Mouse (Mus musculus) limb, embryonic 10.5 days (tissue): ENCODE results near the gene Cbx7. TPM values are rescaled to one million over a fixed set of nuclear protein-coding genes. Genes with fewer than 3 reads are reported as not detected.
A peak's percentile ranks its signal among the peaks of the same experiment; 100 is the strongest.
"Not testable (repeated sequence)": the region's sequence is repeated elsewhere in the genome, so short reads cannot be mapped to it uniquely, and the experiment has no call there.

ENCODE experiments used
- DNase-seq: peaks from one replicate; pipeline ENCODE4 v3.0.0-alpha.2; 2017; ENCODE audit warnings: low spot score
- H3K27ac ChIP-seq: fragments of 300-500 bp; sonication (generic); 2 replicates; pipeline ENCODE4 v1.5.1; 2016; ENCODE audit warnings: mild to moderate bottlenecking
- H3K27me3 ChIP-seq: fragments of 300-500 bp; sonication (generic); 2 replicates; pipeline ENCODE4 v1.6.1; 2016; ENCODE audit warnings: low read depth, mild to moderate bottlenecking; ENCODE audit not compliant: poor library complexity, severe bottlenecking
- H3K36me3 ChIP-seq: fragments of 300-500 bp; sonication (generic); 2 replicates; pipeline ENCODE4 v1.6.1; 2016; ENCODE audit warnings: mild to moderate bottlenecking, moderate library complexity
- H3K4me1 ChIP-seq: fragments of 300-500 bp; sonication (generic); 2 replicates; pipeline ENCODE4 v1.6.1; 2016
- H3K4me3 ChIP-seq: fragments of 300-500 bp; sonication (generic); 2 replicates; pipeline ENCODE4 v1.5.1; 2016; ENCODE audit warnings: mild to moderate bottlenecking, moderate library complexity
- H3K9me3 ChIP-seq: fragments of 300-500 bp; sonication (generic); replicated peaks from 2 replicates; pipeline ENCODE4 v1.6.1; 2016; ENCODE audit warnings: mild to moderate bottlenecking
- WGBS: fragments of 180-500 bp; shearing (Covaris S2); methylation state at CpG from one replicate; pipeline ENCODE4 v1.1.7; 2016; 5-methylcytosine and 5-hydroxymethylcytosine counted together
- polyA plus RNA-seq: library from polyadenylated mRNA; unstranded; fragments of >200 nt; fragmentation: Nextera tagmentation; extraction: Ambion mirVana; gene quantifications from 2 replicates; pipeline ENCODE4 v1.2.1, GENCODE M21; 2016

Gene Cbx7
- polyA plus RNA-seq, 1 experiment from 2014 or later = 1.3 TPM

- H3K27ac ChIP-seq, DNase-seq, H3K9me3 ChIP-seq, H3K4me3 ChIP-seq, H3K4me1 ChIP-seq, H3K36me3 ChIP-seq: not testable (repeated sequence)
- WGBS = 87% methylated on average over 11 of the region's 11 CpGs
- peaks cover 26% of the 10 kb centered on the region for H3K27me3 ChIP-seq
These were observed 66.2 kb downstream of the Cbx7 start for GRCm38 (mm10) chr15:79904678-79905077.

GRCm38 (mm10) chr15:79903963-79904362 lies 67.0 kb downstream of the Cbx7 start:
- Histone ChIP-seq H3K9me3 (no peaks in the 10 kb centered on the region), H3K4me3 (no peak overlapping the region), H3K36me3 (no peaks in the 10 kb centered on the region), H3K4me1 (peaks cover 4% of the 10 kb centered on the region; the same call in 1 of the 2 replicates), H3K27ac (no peak overlapping the region), H3K27me3 (peaks cover 26% of the 10 kb centered on the region)
- no peak for DNase-seq

DNA sequence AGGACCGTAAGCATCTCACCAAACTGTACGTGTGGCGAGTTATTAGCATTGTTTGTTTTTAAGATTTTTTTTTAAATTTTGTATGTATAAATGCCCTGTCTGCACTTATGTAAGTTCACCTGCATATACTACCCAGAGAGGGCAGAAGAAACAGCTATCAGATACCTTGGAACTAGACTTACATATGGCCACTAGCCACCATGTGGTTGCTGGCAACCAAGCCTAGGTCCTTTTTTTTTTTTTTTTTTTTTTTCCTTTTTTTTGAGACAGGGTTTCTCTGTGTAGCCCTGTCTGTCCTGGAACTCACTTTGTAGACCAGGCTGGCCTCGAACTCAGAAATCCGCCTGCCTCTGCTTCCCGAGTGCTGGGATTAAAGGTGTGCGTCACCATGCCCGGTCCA lies 67.8 kb downstream of the Cbx7 start:
- not testable (repeated sequence) for H3K36me3 ChIP-seq, H3K4me3 ChIP-seq, H3K4me1 ChIP-seq, H3K27ac ChIP-seq, H3K9me3 ChIP-seq, DNase-seq
- peaks cover 26% of the 10 kb centered on the region for H3K27me3 ChIP-seq
- WGBS = 92% methylated on average over 8 of the region's 8 CpGs

DNA sequence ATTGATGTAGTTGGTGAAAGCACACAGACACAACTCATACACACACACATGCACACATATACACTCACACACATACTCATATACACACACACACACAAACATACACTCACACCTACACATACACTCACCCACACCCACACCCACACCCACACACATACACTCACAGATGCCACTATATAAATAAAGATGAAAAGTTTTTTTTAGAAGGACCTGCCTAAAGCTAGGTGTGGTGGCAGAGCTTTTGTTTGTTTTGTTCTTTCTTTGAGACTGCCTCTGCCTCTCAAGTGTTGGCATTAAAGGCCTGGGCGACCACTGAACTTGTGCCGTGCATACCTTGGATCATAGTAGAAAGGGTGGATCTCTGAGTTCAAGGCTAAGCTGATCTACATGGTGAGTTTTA lies 69.5 kb downstream of the Cbx7 start:
- WGBS = 88% methylated on average over 2 of the region's 2 CpGs
- Histone ChIP-seq H3K4me1 (peaks cover 4% of the 10 kb centered on the region; the same call in 1 of the 2 replicates), H3K27ac (no peak overlapping the region), H3K9me3 (no peaks in the 10 kb centered on the region), H3K36me3 (no peaks in the 10 kb centered on the region), H3K4me3 (no peak overlapping the region), H3K27me3 (peaks cover 19% of the 10 kb centered on the region)
- DNase-seq = no peak

DNA sequence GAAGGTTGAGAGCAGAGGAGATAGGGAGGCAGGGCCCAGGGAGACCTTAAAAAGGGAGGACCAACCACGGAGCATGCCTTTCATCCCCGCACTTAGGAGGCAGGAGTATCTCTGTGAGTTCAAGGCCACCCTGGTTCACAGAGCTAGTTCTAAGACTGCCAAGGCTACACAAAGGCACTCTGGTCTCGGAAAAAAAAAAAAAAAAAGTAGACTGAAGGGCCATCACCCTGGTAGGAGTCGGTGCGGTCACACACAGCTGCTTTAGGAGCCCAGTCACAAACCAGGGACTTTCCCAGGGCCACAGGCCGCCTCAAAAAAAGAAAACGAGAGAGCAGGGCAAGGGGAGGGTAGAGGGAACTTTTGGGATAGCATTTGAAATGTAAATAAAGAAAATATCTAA lies 70.2 kb downstream of the Cbx7 start:
- Histone ChIP-seq H3K9me3 (no peaks in the 10 kb centered on the region), H3K36me3 (no peaks in the 10 kb centered on the region), H3K27ac (no peak overlapping the region), H3K27me3 (peaks cover 12% of the 10 kb centered on the region), H3K4me3 (no peak overlapping the region), H3K4me1 (peaks cover 4% of the 10 kb centered on the region; the same call in 1 of the 2 replicates)
- 75% methylated on average over 7 of the region's 7 CpGs for WGBS
- no peak for DNase-seq

GRCm38 (mm10) chr15:79899828-79900510 lies 71.0 kb downstream of the Cbx7 start:
- Histone ChIP-seq H3K9me3 (no peaks in the 10 kb centered on the region), H3K4me3 (no peak overlapping the region), H3K4me1 (peaks cover 2% of the 10 kb centered on the region; the same call in 1 of the 2 replicates), H3K27me3 (peaks cover 7% of the 10 kb centered on the region; the same call in 1 of the 2 replicates), H3K36me3 (no peaks in the 10 kb centered on the region), H3K27ac (no peak overlapping the region)
- no peak for DNase-seq
- 79% methylated on average over 6 of the region's 6 CpGs for WGBS

- Histone ChIP-seq H3K27ac (no peak overlapping the region), H3K9me3 (no peaks in the 10 kb centered on the region), H3K36me3 (no peaks in the 10 kb centered on the region), H3K4me3 (no peak overlapping the region), H3K27me3 (peaks cover 6% of the 10 kb centered on the region; the same call in 1 of the 2 replicates), H3K4me1 (no peaks in the 10 kb centered on the region)
- 88% methylated on average over 5 of the region's 5 CpGs for WGBS
- DNase-seq = no peak
These were observed 71.9 kb downstream of the Cbx7 start for GRCm38 (mm10) chr15:79898988-79899387.

DNA sequence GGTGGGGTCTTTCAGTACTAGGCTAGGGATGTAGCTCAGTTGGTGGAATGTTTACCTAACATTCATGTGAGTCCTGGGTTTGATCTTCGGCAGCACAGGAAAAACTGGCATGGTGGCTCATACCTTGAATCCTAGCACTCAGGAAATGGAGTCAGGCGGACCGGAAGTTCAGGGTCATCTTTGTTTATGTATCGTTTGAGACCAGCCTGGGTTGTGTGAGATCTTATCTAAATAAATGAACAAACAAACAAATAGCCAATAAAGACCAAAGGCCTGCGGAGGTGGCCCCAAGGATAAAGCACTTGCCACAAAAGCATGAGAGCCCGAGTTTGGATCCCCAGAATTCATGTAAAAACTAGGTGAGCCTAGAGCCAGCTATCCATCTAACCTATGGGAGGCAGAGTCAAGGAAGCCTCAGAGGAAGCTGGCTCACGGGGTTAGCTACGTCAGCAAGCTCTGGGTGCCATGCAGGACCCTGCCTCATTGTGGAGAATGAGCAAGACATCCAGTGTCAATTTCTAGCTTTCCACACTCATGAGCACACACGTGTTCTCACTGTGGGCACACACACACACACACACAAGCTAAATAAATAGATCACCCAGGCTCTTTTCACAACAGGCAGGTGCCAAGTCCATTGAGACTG lies 74.7 kb downstream of the Cbx7 start:
- H3K27ac ChIP-seq = no peak overlapping the region
- no peak overlapping the region for H3K4me3 ChIP-seq
- H3K9me3 ChIP-seq = no peaks in the 10 kb centered on the region
- no peak for DNase-seq
- peaks cover 34% of the 10 kb centered on the region for H3K27me3 ChIP-seq
- no peaks in the 10 kb centered on the region for H3K36me3 ChIP-seq
- WGBS = 79% methylated on average over 9 of the region's 9 CpGs
- H3K4me1 ChIP-seq = peaks cover 14% of the 10 kb centered on the region

DNA sequence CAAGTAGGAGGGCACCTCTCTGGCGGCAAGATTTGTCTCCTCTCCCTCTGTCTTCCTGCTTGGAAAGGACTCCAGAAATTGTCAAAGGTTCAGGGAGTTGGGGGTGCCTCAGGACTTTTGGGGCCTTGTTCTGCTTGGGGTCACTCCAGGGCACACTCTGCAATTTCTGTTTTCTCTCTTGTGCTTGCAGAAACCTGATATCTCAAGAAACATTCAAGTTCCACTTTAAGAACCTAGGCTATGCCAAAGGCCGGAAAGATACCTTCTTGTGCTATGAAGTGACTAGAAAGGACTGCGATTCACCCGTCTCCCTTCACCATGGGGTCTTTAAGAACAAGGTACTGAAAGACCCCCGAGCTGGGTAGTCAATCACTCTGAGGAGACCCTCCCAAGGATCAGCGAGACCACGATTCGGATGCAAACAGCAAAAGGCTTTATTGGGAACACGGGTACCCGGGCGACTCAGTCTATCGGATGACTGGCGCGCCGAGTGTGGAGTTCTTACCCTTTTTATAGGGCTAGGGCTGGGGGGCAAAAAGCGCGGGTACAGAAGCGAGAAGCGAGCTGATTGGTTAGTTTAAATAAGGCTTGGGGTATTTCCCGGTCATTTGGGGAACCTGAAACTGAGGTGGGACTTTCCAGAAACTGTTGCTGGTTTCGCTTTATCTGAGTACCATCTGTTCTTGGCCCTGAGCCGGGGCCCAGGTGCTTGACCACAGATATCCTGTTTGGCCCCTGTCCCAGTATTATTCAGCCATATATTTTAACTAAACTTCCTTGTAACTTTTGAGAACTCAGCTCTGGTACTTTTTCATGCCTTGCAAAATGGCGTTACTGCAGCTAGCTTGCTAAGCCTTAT lies 75.5 kb downstream of the Cbx7 start:
- H3K27ac ChIP-seq, H3K36me3 ChIP-seq, H3K9me3 ChIP-seq, DNase-seq, H3K4me3 ChIP-seq: not testable (repeated sequence)
- Histone ChIP-seq H3K27me3 (peaks cover 41% of the 10 kb centered on the region), H3K4me1 (peaks cover 14% of the 10 kb centered on the region)
- 92% methylated on average over 14 of the region's 23 CpGs for WGBS

DNA sequence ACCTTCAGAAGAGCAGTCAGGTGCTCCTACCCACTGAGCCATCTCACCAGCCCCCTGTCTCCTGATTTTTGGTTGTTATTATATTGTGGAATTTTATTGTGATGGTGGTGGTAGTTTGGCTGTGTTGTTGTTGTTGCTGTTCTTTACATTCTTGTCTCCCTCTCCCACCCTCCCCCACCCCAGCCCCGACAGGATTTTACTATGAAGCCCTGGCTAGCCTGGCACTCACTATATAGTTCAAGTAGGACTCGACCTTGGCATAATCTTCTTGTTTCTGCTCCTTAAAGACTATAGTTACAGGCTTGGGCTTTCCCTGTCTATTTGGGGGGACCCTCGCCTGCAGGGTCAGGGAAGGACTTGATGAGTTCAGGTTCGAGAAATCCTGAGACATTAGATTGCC lies 76.6 kb downstream of the Cbx7 start:
- WGBS = 80% methylated on average over 4 of the region's 4 CpGs
- no peak for DNase-seq
- peaks cover 50% of the 10 kb centered on the region for H3K27me3 ChIP-seq
- H3K36me3 ChIP-seq = no peaks in the 10 kb centered on the region
- no peaks in the 10 kb centered on the region for H3K9me3 ChIP-seq
- no peak overlapping the region for H3K4me3 ChIP-seq
- peaks cover 14% of the 10 kb centered on the region for H3K4me1 ChIP-seq
- H3K27ac ChIP-seq = no peak overlapping the region

GRCm38 (mm10) chr15:79893824-79894123 lies 77.1 kb downstream of the Cbx7 start:
- 30% methylated on average over 3 of the region's 3 CpGs for WGBS
- no peak for DNase-seq
- Histone ChIP-seq H3K9me3 (no peaks in the 10 kb centered on the region), H3K27me3 (peaks cover 55% of the 10 kb centered on the region), H3K27ac (no peak overlapping the region), H3K36me3 (no peaks in the 10 kb centered on the region), H3K4me1 (peaks cover 14% of the 10 kb centered on the region), H3K4me3 (no peak overlapping the region)

DNA sequence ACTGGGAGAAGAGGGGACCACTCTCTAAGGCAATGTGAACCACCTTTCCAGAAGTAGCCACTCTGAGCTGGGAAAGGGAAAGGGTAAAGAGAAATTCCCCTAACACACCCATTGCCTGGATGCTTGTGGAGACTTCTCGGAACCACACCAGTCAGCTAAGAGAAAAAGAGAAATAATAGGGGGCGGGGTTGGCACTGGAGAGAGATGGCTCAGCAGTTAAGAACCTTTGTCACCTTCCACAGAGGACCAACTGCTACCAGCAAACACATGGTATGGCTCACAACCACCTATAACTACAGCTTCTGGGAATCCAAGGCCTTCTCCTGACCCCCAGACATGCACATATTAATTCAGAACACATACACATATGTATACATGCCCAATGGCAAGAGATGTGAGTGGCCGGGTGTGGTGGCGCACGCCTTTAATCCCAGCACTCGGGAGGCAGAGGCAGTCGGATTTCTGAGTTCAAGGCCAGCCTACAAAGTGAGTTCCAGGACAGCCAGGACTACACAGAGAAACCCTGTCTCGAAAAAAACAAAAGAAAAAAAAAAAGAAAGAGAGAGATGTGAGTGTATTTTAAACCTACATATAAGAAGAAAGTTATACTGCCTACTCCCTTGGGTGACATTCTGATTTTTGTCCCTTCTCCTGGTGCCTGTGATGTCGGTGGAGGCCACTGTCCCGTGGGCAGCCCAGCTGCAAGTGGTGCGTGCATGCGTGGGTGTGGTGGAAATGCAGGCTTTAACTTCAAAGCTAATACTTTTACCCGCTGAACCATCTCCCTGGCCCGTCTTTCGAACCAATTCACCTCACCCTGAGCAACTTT lies 77.7 kb downstream of the Cbx7 start:
- H3K27ac ChIP-seq = no peak overlapping the region
- 67% methylated on average over 15 of the region's 15 CpGs for WGBS
- DNase-seq = no peak

More for the DNA sequence above, 77.7 kb downstream of the Cbx7 start:
- Histone ChIP-seq H3K36me3 (no peaks in the 10 kb centered on the region), H3K4me1 (peaks cover 14% of the 10 kb centered on the region), H3K27me3 (peaks cover 55% of the 10 kb centered on the region), H3K4me3 (peak overlapping the region; percentile 53), H3K9me3 (no peaks in the 10 kb centered on the region)
